Mouse (Mus musculus) urinary bladder, postnatal 14 days (tissue): ENCODE data around the gene Atrip.

Source experiments
- DNase-seq: peaks from one replicate; pipeline ENCODE4 v3.0.0; 2021; ENCODE audit warnings: low spot score

Gene Atrip

GRCm38 (mm10) chr9:109038086-109038895 lies 35.6 kb downstream of the Atrip start, which contains the start of gene Shisa5:
TSS of gene Shisa5 (plus strand) at chr9:109038565.
- DNase-seq, result peak; percentile 88

GRCm38 (mm10) chr9:109032435-109032834 lies 41.5 kb downstream of the Atrip start:
- DNase-seq, result no peak

GRCm38 (mm10) chr9:109031686-109032085 lies 42.2 kb downstream of the Atrip start:
- no peak for DNase-seq

- no peak for DNase-seq
Observed at GRCm38 (mm10) chr9:109031001-109031400, 42.9 kb downstream of the Atrip start.

GRCm38 (mm10) chr9:109030312-109030711 lies 43.6 kb downstream of the Atrip start:
- DNase-seq, result no peak

- DNase-seq, result no peak
Observed at GRCm38 (mm10) chr9:109028919-109029318, 45.0 kb downstream of the Atrip start.

GRCm38 (mm10) chr9:109028421-109028820 lies 45.5 kb downstream of the Atrip start:
- no peak for DNase-seq

GRCm38 (mm10) chr9:109027521-109027920 lies 46.4 kb downstream of the Atrip start:
- no peak for DNase-seq

GRCm38 (mm10) chr9:109022866-109023685 lies 50.8 kb downstream of the Atrip start:
- DNase-seq, result no peak

- no peak for DNase-seq
Observed at GRCm38 (mm10) chr9:109021428-109021827, 52.5 kb downstream of the Atrip start.

- no peak for DNase-seq
Observed at GRCm38 (mm10) chr9:109016973-109017604, 56.8 kb downstream of the Atrip start.

GRCm38 (mm10) chr9:109015397-109015796 lies 58.5 kb downstream of the Atrip start:
- DNase-seq, result no peak

GRCm38 (mm10) chr9:109010316-109010690 lies 63.6 kb downstream of the Atrip start:
- no peak for DNase-seq

- DNase-seq, result peak; percentile 56
Observed at GRCm38 (mm10) chr9:109009636-109010315, 64.1 kb downstream of the Atrip start.

GRCm38 (mm10) chr9:109008994-109009635 lies 64.8 kb downstream of the Atrip start:
- no peak for DNase-seq

- no peak for DNase-seq
Observed at GRCm38 (mm10) chr9:109008081-109008480, 65.8 kb downstream of the Atrip start.
